Mouse (Mus musculus) layer of hippocampus, postnatal 14 days (tissue): ENCODE measurements around the gene Jkamp. TPM values are rescaled to one million over a fixed set of nuclear protein-coding genes. Genes with fewer than 3 reads are reported as not detected.

ENCODE experiments used
- DNase-seq, 2 experiments: peaks; one replicate each; pipeline ENCODE4 v3.0.0; 2021 to 2022; ENCODE audit warnings: low spot score in 2 of 2, mixed read lengths in 1 of 2
- microRNA-seq, 2 experiments: library from miRNA; unstranded; fragments of <30 nt; microRNA quantifications; one replicate each; pipeline ENCODE4 v1.2.0; 2021
- total RNA-seq, 2 experiments: library from RNA; stranded (reverse); gene quantifications; 2 replicates each; pipeline ENCODE4 v1.2.3; 2021

Jkamp gene
- total RNA-seq, 2 experiments from 2014 or later = 55.2 to 56.1 TPM

DNA sequence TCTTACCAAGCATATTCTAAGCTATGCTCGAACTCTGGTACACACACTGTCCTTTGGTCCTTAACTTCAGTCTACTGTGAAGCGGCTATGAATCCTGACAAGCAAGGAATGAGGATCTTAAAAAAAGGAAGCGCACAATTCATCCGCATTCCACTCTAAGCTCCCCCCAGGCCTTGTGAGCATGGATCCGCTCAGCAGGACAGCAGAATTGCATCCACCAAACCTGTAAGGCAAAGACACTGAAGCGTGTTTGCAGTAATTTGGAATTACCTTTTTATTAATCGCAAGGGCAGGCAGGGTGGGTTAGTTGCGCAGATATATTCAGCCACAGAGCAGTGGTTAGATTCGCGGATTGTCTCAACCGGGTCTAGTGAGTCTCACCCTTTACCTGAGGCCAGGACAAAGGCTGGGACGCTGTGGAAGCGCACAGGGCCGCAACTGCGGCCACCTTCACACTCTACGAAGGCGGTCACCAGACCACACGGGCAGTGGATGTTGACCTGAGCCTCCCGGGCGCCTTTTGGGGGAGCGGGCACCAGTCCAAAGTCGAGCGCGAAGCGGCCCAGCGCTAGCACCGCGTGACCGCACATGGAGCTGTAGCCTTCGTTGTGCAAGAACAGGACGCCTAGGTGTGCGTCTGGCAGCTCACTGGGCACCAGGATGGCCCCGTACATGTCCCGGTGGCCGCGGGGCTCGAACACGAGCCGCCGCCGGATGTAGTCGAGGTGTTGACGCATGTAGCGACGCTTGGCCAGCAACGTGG lies 947 bp upstream of the Jkamp start:
- no peak for DNase-seq

GRCm38 (mm10) chr12:72085024-72085328 lies 413 bp upstream of the Jkamp start:
- DNase-seq = no peak

DNA sequence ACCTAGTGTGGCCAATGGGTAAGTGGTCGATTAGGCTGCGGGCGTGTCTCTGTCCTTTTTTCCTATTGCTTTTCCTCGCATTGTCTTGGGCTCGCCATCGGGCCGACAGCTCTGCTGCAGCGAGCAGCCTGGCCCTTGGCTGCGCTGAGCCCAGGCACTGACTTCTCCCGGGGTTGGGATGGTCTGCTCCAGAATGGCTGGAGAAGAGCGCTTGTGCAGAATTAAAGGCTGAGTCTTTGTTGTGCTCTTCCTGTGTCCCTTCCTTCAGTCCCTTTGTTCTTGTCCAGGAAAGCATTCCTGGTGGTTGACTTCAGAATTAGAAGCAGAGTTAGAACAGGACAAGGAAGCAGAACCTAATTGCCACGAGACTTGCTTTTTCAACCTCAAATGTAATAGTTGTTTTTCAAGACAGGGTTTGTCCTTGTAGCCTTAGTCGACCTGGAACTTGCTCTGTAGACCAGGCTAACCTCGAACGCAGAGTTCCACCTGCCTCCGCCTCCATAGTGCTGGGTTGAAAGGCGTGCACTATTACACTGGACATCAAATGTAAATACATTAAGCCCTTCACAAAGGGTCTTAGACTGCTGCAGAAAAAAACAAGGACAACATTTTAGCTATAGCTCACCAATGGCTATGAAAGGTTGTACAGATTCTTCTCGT lies 907 bp downstream of the Jkamp start:
- no peak for DNase-seq

DNA sequence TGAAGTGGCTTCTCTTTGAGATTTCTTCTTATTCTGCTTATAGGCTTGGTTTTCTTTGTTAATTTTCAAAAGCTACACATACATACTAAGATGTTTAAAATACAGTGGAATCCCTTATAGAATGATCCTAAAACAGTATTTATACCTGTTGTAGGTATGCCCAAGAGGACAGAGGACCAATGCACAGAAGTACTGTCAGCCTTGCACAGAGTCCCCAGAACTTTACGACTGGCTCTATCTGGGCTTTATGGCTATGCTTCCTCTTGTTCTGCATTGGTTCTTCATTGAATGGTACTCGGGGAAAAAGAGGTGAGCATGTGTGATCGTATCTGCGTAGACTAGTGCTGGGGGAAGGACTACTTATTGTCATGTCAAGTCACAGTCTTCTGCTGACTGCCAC lies 4.4 kb downstream of the Jkamp start:
- DNase-seq = no peak

- DNase-seq = no peak
Measured at GRCm38 (mm10) chr12:72096966-72097365, 11.6 kb downstream of the Jkamp start.

GRCm38 (mm10) chr12:72102776-72103175 lies 17.4 kb downstream of the Jkamp start:
- no peak for DNase-seq

DNA sequence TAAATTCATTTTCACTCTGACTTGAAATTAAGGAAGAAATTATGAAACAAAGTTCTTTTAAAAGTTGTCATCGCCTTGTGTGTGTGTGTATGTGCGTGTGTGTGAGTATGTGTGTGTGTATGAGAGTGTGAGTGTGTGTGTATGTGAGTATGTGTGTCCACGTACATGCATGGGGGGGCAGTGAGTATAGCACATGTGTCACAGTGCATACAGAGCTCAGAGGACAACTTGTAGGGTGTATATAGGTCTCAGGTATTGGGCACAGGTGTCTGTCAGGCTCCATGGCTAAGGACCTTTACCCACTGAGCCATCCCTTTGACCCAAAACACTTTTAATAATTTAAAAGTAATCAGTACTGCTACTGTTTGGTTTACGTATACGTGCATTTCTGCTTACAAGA lies 18.6 kb downstream of the Jkamp start:
- no peak for DNase-seq

GRCm38 (mm10) chr12:72104525-72105281 lies 19.3 kb downstream of the Jkamp start:
- peak; percentile 69 to 86 for DNase-seq

DNA sequence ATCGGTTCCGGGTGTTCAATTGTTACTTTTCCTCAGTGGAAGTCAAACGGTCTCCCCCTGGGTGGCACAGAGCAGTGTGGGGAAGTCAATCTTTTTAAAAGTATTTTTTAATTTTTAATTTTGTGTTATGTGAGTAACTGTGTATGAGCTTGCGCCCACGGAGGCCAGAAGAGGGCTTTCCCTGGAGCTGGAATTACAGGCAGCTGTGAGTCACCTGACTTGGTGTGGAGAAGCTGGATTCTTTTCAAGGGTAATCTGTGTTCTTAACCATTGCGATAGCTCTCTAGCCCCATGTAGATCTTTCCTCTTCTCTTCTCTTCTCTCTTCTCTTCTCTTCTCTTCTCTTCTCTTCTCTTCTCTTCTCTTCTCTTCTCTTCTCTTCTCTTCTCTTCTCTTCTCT lies 29.7 kb downstream of the Jkamp start:
- DNase-seq = no peak

DNA sequence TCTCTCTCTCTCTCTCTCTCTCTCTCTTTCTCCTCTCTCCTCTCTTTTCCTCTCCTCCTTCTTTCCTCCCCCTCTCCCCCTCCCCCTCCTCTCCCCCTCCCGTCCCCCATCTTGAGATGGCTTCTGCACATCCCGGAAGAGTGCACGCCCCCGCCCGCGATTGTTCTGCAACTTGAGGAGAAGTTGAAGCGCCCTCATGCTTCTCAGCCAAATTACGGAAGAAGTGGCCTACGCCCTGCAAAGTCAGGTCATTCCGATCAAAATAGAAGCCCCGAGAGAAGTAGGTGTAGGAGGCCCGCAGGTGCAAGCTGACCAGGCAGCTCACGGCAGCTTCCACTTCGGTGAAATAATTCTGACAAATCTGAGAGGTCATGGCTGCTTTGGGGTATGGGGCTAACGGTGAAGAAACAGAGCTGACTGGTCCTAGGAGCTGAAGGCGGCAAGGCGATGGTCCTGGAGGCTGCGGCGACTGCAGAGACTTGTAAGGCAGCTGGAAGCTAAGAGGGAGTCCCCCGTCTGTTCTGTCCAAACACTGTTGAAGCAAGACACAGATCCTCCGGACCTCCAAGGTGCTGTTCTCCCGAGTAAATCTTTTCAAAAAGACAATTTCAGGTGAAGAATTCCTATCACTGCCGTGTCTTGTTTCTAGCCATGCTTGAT lies 30.4 kb downstream of the Jkamp start:
- no peak for DNase-seq

DNA sequence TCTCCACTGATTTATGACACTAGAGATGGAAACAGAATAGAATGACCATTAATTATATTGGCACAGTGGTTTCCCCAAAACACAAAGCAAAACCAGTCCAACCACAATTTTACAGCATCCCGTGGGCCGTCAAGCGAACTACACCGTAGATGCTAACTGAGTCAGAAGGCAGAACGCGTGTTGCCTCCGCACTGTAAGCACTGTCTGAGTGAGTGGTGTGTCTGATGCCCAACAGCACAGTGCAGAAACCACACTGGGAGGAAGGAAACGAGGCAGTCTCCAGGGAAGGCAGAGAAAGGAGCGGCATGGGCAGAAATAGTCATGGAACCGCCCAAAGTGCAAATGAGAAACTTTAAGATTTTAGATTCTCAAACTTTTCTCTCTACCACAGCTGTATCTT lies 43.8 kb downstream of the Jkamp start:
- no peak for DNase-seq

DNA sequence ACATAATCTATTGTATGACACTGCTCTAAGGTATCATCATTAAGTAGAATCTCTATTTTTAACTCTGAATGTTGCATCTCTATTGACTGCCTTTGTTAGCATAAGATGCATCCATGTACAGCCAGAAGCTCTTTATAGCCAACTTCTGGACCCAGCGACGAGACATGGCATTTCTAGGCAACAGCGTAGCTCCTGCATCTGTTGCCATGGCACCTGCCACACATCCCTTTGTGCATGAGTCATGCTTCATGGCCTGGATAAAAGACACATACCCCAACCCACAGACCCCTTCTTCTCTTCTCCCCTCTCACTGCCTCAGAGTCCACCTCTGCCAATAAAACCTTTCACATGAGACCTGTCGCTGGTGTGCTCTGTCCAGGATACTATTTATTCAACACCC lies 65.4 kb downstream of the Jkamp start:
- peak in 1 of 2 experiments; percentile 15 for DNase-seq

Small RNA genes within 50 kb of the gene (microRNA-seq; reads per million reads assigned to microRNA genes)
- gene Gm24466 = 0 reads per million in 2 experiments

Other genes with a start within 250 kb of the Jkamp start
- 10 to 100 TPM; 13.5 to 13.8 TPM for gene Gpr135, start 14.5 kb upstream of the Jkamp start, total RNA-seq
- gene L3hypdh, start 150 bp upstream of the Jkamp start, total RNA-seq = 1 to 10 TPM; 4.5 to 5.0 TPM
- gene Ccdc175, start 99.4 kb downstream of the Jkamp start, total RNA-seq = not detected